Mouse (Mus musculus): Measurements from ENCODE around the gene Utp18.
"Not testable (repeated sequence)": the region's sequence is repeated elsewhere in the genome, so short reads cannot be mapped to it uniquely, and the experiment has no call there.

Utp18 gene

DNA sequence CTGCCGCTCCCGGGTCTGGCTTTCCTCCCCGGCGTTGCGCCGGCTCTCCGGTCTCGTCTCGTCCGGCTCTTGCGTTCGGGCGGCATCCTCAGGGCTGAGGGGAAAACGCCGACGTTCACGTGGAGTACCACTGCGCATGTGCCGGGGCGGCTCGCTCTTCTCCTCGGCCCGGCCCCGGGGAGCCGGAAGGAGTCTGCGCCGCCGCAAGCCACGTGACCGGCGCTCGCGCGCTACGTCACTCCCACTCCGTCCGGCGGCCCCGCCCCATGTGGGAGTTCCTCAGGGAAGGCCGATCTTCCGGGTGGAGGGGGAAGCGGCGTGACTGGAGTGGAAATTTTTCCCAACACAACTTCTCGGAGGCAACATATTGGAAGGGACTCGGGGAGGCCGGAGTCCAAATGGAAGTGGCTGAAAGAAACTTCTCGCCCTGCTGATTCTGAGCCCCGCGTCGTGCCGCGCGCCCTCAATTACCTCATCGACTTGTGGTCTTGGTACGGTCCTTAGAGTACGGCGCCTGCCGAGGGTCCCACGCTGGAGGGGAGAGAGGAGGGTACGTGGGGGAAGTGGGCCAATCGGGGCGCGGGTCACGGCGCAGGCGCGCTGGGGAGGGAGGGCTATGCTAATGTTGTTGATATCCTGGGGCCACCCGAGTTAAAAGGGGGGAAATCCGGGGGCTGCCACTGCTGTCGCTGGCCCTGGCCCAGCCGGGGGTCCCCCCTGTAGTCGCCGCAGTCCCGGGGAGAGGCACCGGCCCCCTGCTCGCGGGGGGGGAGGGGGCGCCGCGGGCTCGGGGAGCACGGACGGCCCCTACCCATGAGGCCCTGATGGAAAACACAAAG lies at the start of gene Utp18, which contains the start of gene Mbtd1:
Utp18 (minus strand) TSS at position 195 of the 839 bp plus-strand sequence.
Mbtd1 (plus strand) TSS at position 281 of the 839 bp plus-strand sequence.
- peak; percentile 97 to 99 for DNase-seq (ENCODE audit: low spot score in 2 of 2)

DNA sequence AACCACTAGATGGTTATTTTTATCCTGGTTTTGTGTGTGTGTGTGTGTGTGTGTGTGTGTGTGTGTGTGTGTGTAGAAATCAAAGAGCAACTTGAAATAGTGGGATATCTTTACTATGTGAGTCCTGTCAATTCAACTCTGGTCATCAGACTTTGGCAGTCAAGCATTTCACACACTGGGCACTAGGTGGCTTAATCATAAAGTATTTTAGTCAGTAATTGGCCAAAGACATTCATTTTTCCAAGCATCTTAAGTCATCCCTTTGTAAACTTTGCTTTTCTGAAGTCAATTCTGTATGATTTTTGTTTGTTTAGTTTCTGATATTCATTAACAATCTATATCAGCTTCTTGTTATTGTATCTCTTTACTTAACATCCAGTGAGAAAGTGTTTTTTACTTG lies 43.5 kb upstream of the Utp18 start:
- DNase-seq (ENCODE audit: low spot score in 2 of 2): no peak

DNA sequence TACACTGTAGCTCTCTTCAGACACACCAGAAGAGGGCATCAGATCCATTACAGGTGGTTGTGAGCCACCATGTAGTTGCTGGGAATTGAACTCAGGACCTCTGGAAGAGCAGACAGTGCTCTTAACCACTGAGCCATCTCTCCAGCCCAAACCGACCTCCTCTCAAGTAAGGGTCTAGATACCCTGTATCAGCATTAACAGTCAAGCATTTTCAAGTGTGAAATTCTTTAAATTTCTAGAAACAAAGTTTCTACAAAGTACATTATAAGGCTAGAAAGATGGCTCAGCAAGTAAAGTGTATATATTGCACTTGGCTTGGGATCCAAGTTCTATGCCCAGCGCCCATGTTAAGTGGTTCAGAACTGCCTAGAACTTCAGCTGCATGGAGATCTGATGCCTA lies 29.5 kb upstream of the Utp18 start:
- not testable (repeated sequence) for DNase-seq (ENCODE audit: low spot score in 2 of 2)

DNA sequence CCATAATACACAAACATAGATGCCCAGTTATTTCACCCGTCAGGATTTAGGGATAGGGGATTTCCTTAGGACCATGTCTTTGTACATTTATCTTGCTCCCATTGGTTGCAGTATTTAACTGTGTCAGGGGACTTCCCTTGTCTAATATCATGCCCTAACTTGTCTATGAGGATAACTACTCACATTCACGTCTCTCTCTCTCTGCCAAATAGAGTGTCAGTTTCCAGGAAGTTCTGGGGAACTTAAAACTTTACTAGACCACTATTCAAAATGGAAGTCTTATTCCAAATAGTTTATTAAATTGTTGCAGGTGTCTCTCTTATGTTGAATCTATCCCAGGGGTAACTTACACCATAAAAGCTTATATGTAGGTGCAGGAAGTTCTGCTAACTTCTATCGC lies 26.0 kb upstream of the Utp18 start:
- DNase-seq (ENCODE audit: low spot score in 2 of 2): no peak

DNA sequence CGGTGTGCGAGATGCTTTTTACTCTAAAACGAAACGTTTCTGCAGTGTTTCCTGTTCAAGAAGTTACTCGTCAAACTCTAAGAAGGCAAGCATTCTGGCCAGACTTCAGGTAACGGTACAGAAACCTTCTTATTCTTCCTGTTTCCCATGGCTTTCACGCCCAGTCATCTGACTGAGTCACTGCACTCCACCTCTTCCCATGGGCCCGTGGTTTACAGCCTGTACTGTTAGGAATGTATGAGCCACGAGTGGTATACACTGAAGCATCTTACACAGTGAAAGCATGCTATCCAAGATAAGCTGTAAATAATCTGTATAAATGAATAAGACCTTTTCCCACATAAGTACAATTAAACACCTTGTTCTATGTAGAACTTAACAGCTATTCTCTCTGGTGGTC lies 23.3 kb upstream of the Utp18 start:
- no peak for DNase-seq (ENCODE audit: low spot score in 2 of 2)

DNA sequence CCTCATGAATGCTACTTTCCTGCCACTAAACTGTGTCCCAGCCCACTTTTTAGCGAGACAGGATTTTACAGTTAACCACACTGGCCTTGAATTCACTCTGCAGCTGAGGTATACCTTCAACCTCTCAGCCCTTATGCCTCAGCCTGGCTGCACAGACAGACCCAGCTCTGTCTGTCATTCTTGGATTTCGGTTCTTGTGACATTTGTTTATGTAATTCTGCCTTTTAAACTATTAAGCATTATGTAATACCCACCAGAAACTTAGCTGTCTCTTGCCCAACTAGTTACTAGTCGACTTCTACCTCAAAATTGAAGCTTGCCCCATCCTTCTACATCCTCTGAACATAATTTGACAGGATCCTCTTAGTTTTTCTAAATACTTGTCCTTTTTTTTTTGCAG lies 22.3 kb upstream of the Utp18 start:
- no peak for DNase-seq (ENCODE audit: low spot score in 2 of 2)

DNA sequence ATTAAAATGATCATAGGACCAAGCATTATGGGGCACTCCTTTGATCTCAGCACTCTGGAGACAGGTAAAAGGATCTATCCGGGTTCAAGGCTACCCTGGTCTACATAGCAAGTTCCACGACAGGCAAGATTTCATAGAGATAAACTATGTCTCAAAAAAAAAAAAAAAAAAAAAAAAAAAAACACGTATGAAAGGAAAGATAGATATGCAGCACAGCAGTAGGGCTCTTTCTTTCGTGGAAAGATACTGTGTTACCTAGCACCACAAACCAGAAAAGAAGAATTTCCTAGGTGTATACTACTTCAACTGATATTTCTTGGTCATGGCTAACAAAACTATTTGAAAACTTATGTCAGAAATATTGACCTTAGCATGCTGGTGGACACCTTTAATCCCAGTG lies 21.3 kb upstream of the Utp18 start:
- no peak for DNase-seq (ENCODE audit: low spot score in 2 of 2)

DNA sequence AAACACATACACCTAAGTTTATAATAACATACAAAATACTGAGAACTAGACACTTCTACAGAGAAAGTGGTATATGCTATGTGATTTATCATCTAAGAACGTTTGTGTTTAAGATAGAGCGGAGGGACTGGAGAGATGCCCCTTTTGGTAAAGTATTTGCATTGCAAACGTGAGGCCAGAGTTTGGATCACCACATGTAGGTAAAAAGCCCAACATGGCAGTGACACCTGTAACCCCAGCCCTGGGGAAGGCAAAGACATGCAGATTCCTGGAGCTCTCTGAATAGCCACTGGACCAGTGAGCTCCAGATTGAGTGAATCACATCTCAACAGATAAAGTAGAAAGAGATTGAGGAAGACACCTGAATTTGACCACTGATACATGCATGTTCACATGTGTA lies 12.2 kb upstream of the Utp18 start:
- DNase-seq (ENCODE audit: low spot score in 2 of 2): no peak

DNA sequence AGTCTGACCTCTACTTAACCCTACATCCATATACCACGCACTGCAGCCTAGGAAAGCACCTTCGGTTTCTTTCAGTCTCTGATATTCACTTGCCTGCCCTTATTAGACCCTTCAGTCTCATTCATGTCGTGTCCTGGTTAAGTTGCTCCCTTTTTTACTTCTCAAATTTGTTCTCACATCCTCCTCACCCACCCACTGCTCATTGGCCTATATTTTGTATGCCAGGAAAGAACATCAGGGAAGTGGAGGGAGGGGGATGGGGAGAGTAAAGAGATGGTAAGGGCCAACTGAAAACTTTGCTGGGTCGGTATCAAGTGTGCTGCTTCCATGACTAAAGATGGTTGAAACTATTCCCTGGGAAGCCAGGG lies 1.5 kb upstream of the Utp18 start:
- DNase-seq (ENCODE audit: low spot score in 2 of 2): no peak

DNA sequence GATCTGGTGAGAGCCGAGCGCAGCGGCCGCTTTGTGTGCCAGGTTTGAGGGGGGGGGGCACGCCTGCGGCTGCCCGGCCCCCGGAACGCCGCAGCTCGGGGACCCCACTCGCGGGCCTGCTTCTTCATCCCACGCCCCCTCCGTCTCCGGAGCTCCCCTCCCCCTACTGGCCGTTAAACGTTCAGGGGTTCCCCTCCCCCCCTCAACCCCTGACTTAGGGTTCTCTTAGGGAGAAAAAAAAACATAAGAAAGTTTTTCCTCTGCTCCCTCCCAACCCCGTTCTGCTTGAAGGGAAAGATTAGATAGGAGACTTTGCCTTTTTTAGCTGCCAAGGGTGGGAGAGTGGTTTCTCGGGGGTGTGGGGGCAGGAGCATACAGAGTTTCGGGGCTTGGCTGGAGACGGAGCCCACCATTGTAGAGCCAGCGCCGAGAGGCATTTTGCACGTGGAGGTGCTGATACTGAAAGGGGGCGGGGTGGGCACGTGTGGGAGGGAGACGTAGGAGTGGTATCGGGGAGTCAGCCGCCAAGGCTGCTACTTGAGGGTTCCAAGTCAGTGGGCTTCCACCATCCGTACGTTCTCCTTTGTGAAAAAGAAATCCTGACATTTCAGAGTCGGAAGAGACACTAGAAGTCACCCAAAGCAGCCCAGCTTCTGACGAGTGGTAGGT lies 979 bp upstream of the Utp18 start:
- peak in 1 of 2 experiments; percentile 13 for DNase-seq (ENCODE audit: low spot score in 2 of 2)

DNA sequence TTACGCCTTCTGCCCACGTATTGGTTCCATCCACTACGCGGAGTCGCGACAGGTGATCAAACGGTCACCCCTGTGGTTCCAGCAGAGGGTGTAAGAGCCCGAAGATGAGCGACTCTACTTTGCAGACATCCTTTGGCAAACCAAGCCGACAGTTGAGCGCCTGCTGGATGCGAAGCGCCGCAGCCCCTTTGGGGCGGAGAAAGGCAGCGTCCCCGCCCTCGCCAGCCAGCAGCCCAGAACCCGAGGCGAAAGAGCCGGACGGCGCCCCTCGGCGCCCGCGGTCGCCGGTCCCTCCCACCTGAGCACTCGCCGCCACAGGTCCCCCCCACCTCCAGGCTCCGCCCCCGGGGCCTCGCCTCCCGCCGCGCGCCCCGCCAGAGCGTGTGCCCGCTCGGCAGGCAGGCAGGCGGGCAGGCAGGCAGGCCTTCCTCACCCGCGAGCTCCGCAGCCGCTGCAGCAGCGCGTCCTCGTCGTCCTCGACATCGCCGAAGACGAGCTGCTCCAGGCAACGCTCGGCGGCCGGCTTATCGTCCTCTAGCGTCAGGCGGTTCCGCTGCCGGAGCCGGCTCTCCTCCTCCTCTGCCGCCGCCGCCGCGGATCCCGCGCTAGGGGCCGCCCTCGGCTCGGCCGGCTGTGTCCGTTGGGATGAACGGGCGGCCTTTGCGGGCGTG lies 530 bp downstream of the Utp18 start:
- peak; percentile 34 to 47 for DNase-seq (ENCODE audit: low spot score in 2 of 2)

DNA sequence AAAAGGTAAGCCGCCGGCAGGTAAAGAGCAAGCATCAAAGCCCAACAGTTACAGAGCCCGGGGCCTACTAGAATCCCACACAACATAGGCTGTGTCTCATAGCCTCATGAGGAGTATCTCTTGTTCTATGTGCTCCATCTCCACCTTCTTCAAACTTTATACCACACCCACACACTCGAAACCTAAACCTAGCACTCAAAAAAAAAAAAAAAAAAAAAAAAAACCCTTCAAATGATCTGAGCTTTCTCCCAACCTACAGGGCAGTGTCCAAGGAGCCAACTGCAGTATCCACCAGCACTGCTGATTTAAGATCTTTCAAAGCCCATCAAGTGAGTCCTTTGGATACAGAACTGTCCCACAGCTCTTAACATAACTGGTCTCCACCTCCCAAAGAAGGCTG lies 1.5 kb downstream of the Utp18 start:
- no peak for DNase-seq (ENCODE audit: low spot score in 2 of 2)

DNA sequence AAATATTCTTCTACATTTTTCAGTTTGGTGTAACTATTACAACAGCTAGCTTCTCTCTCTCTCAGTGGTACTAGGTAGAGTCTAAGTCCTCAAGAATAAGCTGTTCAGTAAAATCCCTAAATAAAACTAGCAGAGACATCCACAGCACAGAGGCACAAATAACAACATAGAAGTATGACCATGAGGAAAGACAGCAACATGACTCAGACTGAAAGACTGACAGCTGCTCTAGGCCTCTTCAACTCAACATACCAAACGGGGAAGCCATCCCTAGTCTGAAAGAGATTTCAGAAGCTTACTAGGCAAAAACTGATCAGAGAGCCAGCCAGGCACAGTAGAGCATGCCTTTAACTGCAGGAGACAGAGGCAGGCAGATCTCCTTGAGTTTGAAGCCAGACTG lies 22.9 kb downstream of the Utp18 start:
- DNase-seq (ENCODE audit: low spot score in 2 of 2): no peak

DNA sequence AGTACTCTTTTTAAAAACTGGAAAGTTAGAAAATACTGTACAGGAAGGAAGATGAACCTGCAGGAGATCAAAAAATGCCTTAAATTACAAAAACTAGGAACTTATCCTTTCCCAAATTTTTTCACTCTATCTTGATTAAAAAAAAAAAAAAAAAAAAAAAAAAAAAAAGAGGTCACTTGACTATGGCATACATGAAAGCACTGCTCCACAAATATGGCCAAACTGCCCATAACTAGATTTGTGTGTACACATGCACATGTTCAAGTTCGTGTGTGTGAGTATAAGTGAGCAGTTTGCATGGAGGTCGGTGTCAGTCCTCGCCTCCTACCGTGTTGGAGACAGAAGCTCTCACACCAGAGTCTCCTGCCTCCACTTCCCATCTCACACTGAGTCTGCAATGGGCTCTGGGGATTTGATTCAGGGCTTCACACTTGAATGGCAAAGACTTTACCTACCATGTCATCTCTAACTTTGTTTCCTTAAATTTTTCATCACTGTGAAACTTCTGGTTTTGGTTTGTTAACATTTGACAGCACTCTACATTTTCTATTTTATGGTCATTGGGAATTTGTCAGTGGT lies 23.4 kb downstream of the Utp18 start:
- DNase-seq (ENCODE audit: low spot score in 2 of 2): no peak

DNA sequence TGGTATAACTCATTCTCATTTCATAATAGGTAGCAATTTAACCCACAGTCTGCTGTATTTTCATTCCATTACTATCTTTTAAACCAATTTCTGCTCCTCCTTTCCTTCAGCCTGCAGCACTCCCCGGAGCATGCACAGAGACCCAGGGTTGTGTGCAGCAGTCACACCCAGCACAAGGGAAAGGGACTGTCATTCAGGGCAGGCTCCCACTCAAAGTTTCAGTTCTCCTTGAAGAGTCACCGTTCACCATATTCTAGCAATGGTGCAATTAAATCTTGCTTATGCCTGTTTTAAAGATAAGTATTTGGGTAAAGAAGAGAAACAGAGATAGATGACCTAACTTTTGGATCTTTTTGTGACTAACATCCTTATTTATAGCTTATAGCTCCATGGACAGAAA lies 24.4 kb downstream of the Utp18 start:
- DNase-seq (ENCODE audit: low spot score in 2 of 2): no peak

DNA sequence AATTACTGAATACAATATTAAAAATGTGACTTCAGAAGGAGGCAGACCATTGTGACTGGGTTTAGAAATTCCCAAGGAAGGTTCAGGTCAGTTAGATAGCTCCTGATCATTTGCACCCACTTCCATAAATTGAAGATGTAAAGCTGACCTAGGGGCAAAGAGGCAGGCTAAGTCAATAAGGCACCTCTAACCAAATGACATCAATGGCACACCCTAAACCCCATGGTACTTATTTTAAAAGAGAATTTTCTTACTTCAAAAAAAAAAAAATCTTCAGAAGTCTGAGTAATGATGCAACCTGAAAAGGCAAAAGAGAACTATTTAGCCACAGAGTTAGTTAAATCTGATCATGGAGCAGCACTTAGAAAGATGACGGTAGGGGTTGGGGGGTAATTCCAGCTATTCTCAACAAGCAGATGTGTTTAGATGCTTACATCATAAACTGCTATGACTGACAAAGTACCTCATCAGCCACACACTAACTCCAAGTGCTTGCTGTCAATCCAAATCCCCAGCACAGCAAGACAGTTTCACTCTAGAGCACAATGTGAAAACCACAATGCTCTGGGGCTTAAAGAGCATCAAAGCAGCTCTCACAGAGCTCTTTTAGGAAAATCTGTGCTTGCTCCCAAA lies 24.9 kb downstream of the Utp18 start:
- DNase-seq (ENCODE audit: low spot score in 2 of 2): no peak

DNA sequence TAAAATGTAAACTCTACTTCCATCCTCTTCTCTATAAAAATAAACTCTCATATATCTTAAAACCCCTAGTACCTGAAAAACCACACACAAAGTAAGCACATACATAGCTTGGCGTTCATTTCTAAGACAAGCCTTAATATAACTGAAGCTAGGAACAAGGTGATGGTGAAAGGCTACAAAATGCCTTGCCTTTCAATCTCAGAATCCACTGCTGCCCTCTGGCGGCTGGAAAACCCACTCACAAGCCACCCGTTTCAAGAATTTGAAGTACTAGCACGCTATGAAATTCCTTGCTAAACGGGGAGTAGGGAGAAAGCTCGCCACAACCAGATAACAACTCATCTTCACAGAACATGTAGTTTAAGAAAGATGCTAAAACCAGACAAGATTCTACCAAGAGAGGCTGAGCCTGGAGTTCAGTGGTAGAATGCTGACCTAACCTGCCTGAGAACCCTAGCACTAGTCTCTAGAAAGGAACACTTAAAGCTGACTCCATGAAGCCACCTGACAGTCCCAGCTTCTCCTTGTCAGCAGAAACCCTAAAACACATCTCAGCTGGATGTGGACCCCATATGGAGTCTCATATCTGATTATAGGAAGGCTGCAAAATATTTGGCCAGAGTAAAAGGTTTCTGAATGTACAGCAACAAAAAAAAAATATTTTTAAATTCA lies 29.1 kb downstream of the Utp18 start:
- DNase-seq (ENCODE audit: low spot score in 2 of 2): peak; percentile 60 to 64

DNA sequence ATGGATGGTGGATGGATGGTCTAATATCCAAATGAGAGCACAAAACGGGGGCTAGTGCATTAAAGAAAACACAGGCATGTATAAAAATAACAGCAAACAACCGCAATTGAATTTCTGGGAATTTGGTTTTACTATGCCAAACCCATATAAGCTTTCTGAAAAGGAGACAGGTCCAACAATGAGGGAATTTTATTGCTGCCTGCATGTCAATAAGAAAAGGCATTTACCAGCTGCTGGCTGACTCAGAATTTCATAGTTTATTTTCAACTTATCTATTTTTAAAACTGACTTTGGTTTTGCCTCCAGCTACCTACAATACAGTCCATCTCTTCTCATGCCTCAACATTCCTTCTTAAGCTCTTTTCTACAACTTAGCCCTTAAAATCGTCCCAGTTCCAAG lies 33.0 kb downstream of the Utp18 start:
- no peak for DNase-seq (ENCODE audit: low spot score in 2 of 2)

DNA sequence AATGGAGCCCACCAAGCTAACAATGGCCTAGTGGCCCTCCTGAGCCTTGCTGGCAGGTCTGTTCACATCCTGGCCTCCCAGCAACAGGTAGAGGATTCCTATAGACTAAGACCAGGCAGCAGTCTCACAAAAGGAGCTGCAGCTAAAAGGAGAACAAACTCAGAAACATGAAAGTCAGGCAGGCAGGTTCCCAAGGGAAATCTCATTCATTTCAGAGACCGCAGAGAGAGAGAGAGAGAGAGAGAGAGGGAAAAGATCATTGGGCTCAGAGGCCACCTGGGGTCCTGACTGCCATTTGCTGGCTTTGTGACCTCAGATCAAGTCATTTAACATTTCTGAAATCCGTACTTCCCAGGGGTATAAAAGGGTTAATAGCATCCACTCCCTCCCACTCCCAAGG lies 38.2 kb downstream of the Utp18 start:
- DNase-seq (ENCODE audit: low spot score in 2 of 2): no peak

DNA sequence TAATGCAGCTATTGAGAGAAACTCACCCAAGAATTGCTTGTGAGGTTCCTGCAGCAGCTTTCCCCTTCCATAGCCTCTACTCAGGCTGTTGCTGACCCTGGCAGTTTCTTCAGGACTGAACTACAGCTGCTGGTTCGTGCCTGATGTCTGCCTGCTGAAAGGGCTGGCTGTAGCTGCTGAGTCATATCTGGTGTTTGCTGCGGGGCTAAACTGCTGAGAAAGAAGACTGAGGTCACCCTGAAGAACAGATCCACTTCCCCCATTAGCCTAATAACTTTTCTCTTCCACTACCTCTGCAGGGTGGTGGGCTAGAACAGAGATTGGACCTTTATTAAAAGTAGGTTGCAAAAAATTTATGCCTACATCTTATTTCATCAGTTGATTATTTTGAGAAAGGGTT lies 49.8 kb downstream of the Utp18 start:
- DNase-seq (ENCODE audit: low spot score in 2 of 2): no peak

DNA sequence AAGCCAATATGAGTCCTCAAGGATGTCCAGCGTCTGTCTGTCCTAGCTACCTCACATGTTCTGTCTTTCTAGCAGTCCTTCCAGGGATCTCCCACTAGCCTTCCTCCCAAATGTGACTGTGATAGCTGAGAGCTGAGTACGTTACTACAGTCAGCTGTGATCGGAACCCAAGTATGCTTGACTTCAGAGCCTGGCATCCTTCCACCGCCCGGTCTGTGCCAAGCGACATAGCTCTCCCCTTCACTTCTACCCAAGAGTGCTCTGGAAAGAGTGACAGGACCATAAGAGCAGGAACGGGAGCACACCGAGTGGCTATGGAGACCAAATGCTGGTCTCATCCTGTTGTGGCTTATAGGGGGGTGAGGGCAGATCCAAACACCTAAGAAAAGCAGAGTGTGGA lies 55.6 kb downstream of the Utp18 start:
- DNase-seq (ENCODE audit: low spot score in 2 of 2): no peak

DNA sequence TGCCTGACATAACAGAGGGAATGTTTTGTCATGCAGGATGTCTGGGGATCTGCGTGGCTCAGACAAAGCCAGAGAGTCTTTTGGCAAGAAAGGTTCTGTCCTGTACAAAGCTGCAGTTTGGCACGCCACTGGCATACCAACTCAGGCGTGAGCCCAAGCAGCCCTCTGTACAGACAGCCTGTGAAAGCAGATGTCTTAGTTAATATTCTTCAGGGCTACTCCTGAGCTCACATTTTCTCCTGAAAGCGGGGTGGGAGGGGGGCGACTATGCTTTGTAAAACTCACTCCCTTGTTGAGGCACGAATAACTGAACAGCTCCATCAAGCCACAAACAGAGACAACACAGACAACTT lies 56.3 kb downstream of the Utp18 start:
- DNase-seq (ENCODE audit: low spot score in 2 of 2): no peak

Data from urinary bladder, postnatal 36 days (tissue).